Mouse (Mus musculus): ENCODE results near the gene Fmnl2. TPM values are rescaled to one million over a fixed set of nuclear protein-coding genes. Genes with fewer than 3 reads are reported as not detected.

The Fmnl2 gene
- polyA plus RNA-seq, 1 experiment from 2014 or later, result 3.3 TPM

DNA sequence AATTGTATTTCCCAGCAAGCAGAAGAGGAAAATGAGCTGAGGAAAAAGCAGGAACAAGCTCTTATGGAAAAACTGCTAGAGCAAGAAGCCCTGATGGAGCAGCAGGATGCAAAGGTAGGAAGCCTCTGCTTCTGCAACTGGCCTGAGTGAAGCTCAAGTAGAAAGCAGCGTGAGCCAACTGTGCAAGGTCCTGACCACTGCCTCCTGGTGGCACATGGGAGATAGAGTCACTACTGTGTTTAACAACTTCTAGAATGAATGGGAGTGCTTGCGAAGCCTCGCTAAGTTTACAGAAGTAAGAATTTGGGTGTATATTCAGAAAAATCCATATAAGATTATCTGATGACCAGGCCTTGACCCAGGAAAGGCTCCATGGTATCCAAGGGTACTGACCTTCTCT is 268.3 kb downstream of the Fmnl2 start:
- H3K4me1 ChIP-seq (ENCODE audit: control insufficient read depth, insufficient read depth, low read length), result no peaks in the 10 kb centered on the region
- H3K9ac ChIP-seq (ENCODE audit: low read length), result no peak overlapping the region
- H3K27ac ChIP-seq (ENCODE audit: low read length), result no peak overlapping the region
- WGBS, result 79% methylated on average over 3 of the region's 3 CpGs
- no peaks in the 10 kb centered on the region for H3K9me3 ChIP-seq (replicated peaks; ENCODE audit: control insufficient read depth, low read length)
- ATAC-seq (ENCODE audit: insufficient read depth, low FRiP score), result no peak
- H3K36me3 ChIP-seq (ENCODE audit: control insufficient read depth, insufficient read depth, low read length), result peaks cover 5% of the 10 kb centered on the region; the same call in 1 of the 2 replicates
- no peak overlapping the region for H3K4me3 ChIP-seq (replicated peaks; ENCODE audit: low read length)
- no peak overlapping the region for H3K4me2 ChIP-seq (ENCODE audit: low read depth, low read length)
- H3K27me3 ChIP-seq (ENCODE audit: control insufficient read depth, insufficient read depth, low read length), result no peaks in the 10 kb centered on the region

DNA sequence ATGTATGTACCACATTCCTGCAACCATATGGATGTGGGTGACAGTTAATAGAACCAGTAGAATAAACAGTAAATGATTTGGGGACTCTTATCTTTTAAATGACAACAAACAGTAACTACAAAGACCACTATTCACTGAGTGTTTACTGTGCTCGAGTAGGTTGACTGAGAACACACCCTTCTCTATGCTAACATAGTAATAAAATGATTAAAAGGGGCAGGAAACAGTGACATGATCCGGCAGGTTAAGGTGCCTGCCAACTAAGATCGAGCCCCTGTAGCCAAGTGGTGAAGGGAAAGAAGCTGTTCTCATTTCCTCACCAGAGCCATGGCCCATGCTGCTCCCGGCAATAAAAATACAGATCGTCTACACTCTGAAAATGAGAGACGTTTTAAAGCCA is 271.4 kb downstream of the Fmnl2 start:
- no peak overlapping the region for H3K9ac ChIP-seq (ENCODE audit: low read length)
- no peak overlapping the region for H3K27ac ChIP-seq (ENCODE audit: low read length)
- H3K4me1 ChIP-seq (ENCODE audit: control insufficient read depth, insufficient read depth, low read length), result no peaks in the 10 kb centered on the region
- peak; percentile 71; the same call in 1 of the 2 replicates for ATAC-seq (ENCODE audit: insufficient read depth, low FRiP score)
- H3K9me3 ChIP-seq (replicated peaks; ENCODE audit: control insufficient read depth, low read length), result no peaks in the 10 kb centered on the region
- WGBS, result 46% methylated on average over 6 of the region's 6 CpGs
- H3K4me2 ChIP-seq (ENCODE audit: low read depth, low read length), result no peak overlapping the region
- no peak overlapping the region for H3K4me3 ChIP-seq (replicated peaks; ENCODE audit: low read length)
- no peaks in the 10 kb centered on the region for H3K27me3 ChIP-seq (ENCODE audit: control insufficient read depth, insufficient read depth, low read length)
- peaks cover 5% of the 10 kb centered on the region; the same call in 1 of the 2 replicates for H3K36me3 ChIP-seq (ENCODE audit: control insufficient read depth, insufficient read depth, low read length)

DNA sequence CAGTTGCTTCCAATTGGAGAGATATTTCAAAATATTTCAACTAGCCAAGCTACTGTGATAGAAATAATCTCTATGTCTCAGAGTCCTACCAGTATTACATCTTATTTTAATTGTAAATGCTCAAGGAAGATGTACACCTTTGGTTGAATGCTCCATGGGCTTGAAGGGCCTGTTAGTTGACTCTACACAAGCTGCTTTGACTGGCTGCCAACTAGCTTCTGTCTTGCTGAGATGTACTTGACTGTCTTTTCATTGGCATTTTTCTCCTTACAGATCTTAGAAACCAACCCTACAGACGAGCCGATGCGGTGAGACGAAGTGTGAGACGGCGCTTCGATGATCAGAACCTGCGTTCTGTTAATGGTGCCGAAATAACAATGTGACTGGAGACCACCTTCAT is 273.9 kb downstream of the Fmnl2 start:
- 96% methylated on average over 9 of the region's 9 CpGs for WGBS
- no peak for ATAC-seq (ENCODE audit: insufficient read depth, low FRiP score)
- H3K4me1 ChIP-seq (ENCODE audit: control insufficient read depth, insufficient read depth, low read length), result no peaks in the 10 kb centered on the region
- H3K27me3 ChIP-seq (ENCODE audit: control insufficient read depth, insufficient read depth, low read length), result no peaks in the 10 kb centered on the region
- H3K27ac ChIP-seq (ENCODE audit: low read length), result no peak overlapping the region
- no peaks in the 10 kb centered on the region for H3K9me3 ChIP-seq (replicated peaks; ENCODE audit: control insufficient read depth, low read length)
- no peak overlapping the region for H3K4me3 ChIP-seq (replicated peaks; ENCODE audit: low read length)
- 0 out of 2 replicates have a peak, but pooled peaks cover under 1% of the 10 kb centered on the region for H3K36me3 ChIP-seq (ENCODE audit: control insufficient read depth, insufficient read depth, low read length)
- no peak overlapping the region for H3K9ac ChIP-seq (ENCODE audit: low read length)
- no peak overlapping the region for H3K4me2 ChIP-seq (ENCODE audit: low read depth, low read length)

- Histone ChIP-seq H3K4me3 (replicated peaks; ENCODE audit: low read length) (no peak overlapping the region), H3K36me3 (ENCODE audit: control insufficient read depth, insufficient read depth, low read length) (peaks cover 10% of the 10 kb centered on the region; the same call in 1 of the 2 replicates)
Measured at GRCm38 (mm10) chr2:53146852-53147251, 289.2 kb downstream of the Fmnl2 start.

GRCm38 (mm10) chr2:53173966-53174365 is 316.3 kb downstream of the Fmnl2 start:
- Histone ChIP-seq H3K4me1 (ENCODE audit: control insufficient read depth, insufficient read depth, low read length) (no peaks in the 10 kb centered on the region), H3K4me3 (replicated peaks; ENCODE audit: low read length) (no peak overlapping the region), H3K9me3 (replicated peaks; ENCODE audit: control insufficient read depth, low read length) (no peaks in the 10 kb centered on the region), H3K27me3 (ENCODE audit: control insufficient read depth, insufficient read depth, low read length) (no peaks in the 10 kb centered on the region), H3K27ac (ENCODE audit: low read length) (no peak overlapping the region), H3K9ac (ENCODE audit: low read length) (no peak overlapping the region), H3K36me3 (ENCODE audit: control insufficient read depth, insufficient read depth, low read length) (no peaks in the 10 kb centered on the region), H3K4me2 (ENCODE audit: low read depth, low read length) (no peak overlapping the region)
- ATAC-seq (ENCODE audit: insufficient read depth, low FRiP score), result no peak

More at GRCm38 (mm10) chr2:53146852-53147251, 289.2 kb downstream of the Fmnl2 start:
- H3K27ac ChIP-seq (ENCODE audit: low read length), result no peak overlapping the region
- H3K27me3 ChIP-seq (ENCODE audit: control insufficient read depth, insufficient read depth, low read length), result no peaks in the 10 kb centered on the region
- H3K4me1 ChIP-seq (ENCODE audit: control insufficient read depth, insufficient read depth, low read length), result no peaks in the 10 kb centered on the region
- H3K4me2 ChIP-seq (ENCODE audit: low read depth, low read length), result no peak overlapping the region
- no peak for ATAC-seq (ENCODE audit: insufficient read depth, low FRiP score)
- no peaks in the 10 kb centered on the region for H3K9me3 ChIP-seq (replicated peaks; ENCODE audit: control insufficient read depth, low read length)
- no peak overlapping the region for H3K9ac ChIP-seq (ENCODE audit: low read length)

DNA sequence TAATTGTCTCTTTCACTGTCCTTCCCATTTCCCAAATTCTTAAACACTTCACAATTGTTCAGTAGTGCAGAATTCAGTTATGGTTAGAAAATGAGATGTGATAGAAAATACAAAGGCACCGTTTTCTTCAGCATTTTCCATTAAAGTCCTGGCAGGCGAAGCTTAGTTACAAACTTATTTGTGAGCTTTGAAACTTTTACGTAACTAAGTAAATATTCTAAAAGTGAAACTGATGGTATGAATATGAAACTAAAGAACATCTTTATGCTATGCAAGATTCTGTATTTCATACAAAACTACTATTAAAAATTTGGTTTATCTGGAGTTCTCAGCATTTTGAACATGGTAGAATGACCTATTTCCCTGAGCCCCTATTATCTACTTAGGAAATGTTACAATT is 321.3 kb downstream of the Fmnl2 start:
- Histone ChIP-seq H3K9ac (ENCODE audit: low read length) (no peak overlapping the region), H3K4me2 (ENCODE audit: low read depth, low read length) (no peak overlapping the region), H3K27me3 (ENCODE audit: control insufficient read depth, insufficient read depth, low read length) (no peaks in the 10 kb centered on the region), H3K4me1 (ENCODE audit: control insufficient read depth, insufficient read depth, low read length) (peaks cover 3% of the 10 kb centered on the region; the same call in 1 of the 2 replicates), H3K27ac (ENCODE audit: low read length) (no peak overlapping the region), H3K9me3 (replicated peaks; ENCODE audit: control insufficient read depth, low read length) (no peaks in the 10 kb centered on the region), H3K36me3 (ENCODE audit: control insufficient read depth, insufficient read depth, low read length) (no peaks in the 10 kb centered on the region), H3K4me3 (replicated peaks; ENCODE audit: low read length) (no peak overlapping the region)
- ATAC-seq (ENCODE audit: insufficient read depth, low FRiP score), result no peak
- 87% methylated on average over 3 of the region's 3 CpGs for WGBS

DNA sequence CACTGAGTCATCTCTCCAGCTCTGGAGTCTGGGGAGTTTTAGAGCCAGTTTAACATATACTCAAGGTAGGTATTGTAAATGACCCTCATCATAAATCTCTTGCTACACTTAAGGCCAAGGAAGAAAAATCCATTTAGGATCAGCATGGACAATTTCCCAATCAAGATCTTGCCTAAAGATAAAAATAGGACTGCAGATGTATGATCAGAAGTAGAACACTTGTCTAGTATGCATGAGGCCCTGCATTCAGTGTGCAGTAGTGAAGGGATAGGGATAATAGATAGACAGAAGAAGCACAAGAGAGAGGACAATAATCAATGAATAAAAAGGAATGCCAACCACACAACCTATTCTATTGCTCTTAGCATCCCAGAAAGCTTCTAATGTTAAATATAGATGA is 322.2 kb downstream of the Fmnl2 start:
- Histone ChIP-seq H3K4me3 (replicated peaks; ENCODE audit: low read length) (no peak overlapping the region), H3K9me3 (replicated peaks; ENCODE audit: control insufficient read depth, low read length) (no peaks in the 10 kb centered on the region), H3K36me3 (ENCODE audit: control insufficient read depth, insufficient read depth, low read length) (no peaks in the 10 kb centered on the region), H3K9ac (ENCODE audit: low read length) (no peak overlapping the region), H3K4me2 (ENCODE audit: low read depth, low read length) (no peak overlapping the region), H3K27ac (ENCODE audit: low read length) (no peak overlapping the region), H3K4me1 (ENCODE audit: control insufficient read depth, insufficient read depth, low read length) (peaks cover 3% of the 10 kb centered on the region; the same call in 1 of the 2 replicates), H3K27me3 (ENCODE audit: control insufficient read depth, insufficient read depth, low read length) (no peaks in the 10 kb centered on the region)
- ATAC-seq (ENCODE audit: insufficient read depth, low FRiP score), result no peak

Other genes with a start within 250 kb of the Fmnl2 start
- 1.1 TPM in 2 replicates for gene Cacnb4, start 181.0 kb upstream of the Fmnl2 start, polyA plus RNA-seq (2015; fragmentation: Nextera tagmentation; extraction: Ambion mirVana)
- gene Stam2, start 115.6 kb upstream of the Fmnl2 start, polyA plus RNA-seq (2015; fragmentation: Nextera tagmentation; extraction: Ambion mirVana), result 37.2 and 42.1 TPM in 2 replicates